15 mouse cellular contexts compared by ENCODE assay signal in genomic region chr5:105813974-105814373, GRCm38 (mm10).
DNase-seq lines count a peak whose midpoint lies in the region; ATAC-seq and TF ChIP-seq lines count a peak whose summit lies in the region.
"Had no signal": no experiment of that assay in that cellular context is flagged by ENCODE, and none has a peak within 500 bp of the region (broad histone marks: within the 10 kb centered on the region; RNA-seq: fewer than 3 reads in every experiment).

No protein-coding gene starts in this region.

- no peak for TF ChIP-seq CTCF in hindbrain, postnatal 0 days (IDR thresholded peaks at IDR 0.05; ENCODE audit: low read depth)

- peak; percentile 24 for DNase-seq in hindbrain, postnatal 0 days (ENCODE audit: low spot score)
- DNase-seq in left cerebral cortex, adult 11 months (ENCODE audit: low spot score): peak; percentile 39
- DNase-seq in left cerebral cortex, postnatal 4 days: no peak
- DNase-seq in testis, postnatal 14 days (ENCODE audit: low spot score): peak; percentile 54
- DNase-seq in testis, postnatal 10 days (ENCODE audit: low spot score): no peak
- no peak for DNase-seq in T-cell, adult 2 months (ENCODE audit: low spot score)
- DNase-seq: adrenal gland, postnatal 10 days; B cell, adult 2 months; gastrocnemius, postnatal 36 days; lung, adult 18-20 months; lung, postnatal 36 days; right cerebral cortex, postnatal 14 days had no signal

- no peaks in the 10 kb centered on the region for H3K27me3 ChIP-seq in hindbrain, postnatal 0 days (ENCODE audit: insufficient read depth, low read length)
- H3K27me3 ChIP-seq in hindbrain, embryonic 12.5 days: no peaks in the 10 kb centered on the region
- H3K27me3 ChIP-seq: limb, embryonic 15.5 days; neural tube, embryonic 12.5 days had no signal

- H3K4me3 ChIP-seq in hindbrain, postnatal 0 days (ENCODE audit: low read length): no peak overlapping the region
- H3K4me3 ChIP-seq in hindbrain, embryonic 12.5 days: no peak overlapping the region
- H3K4me3 ChIP-seq: limb, embryonic 15.5 days; neural tube, embryonic 12.5 days had no signal

- H3K36me3 ChIP-seq in hindbrain, postnatal 0 days (ENCODE audit: insufficient read depth, low read length): peaks cover 29% of the 10 kb centered on the region
- H3K36me3 ChIP-seq in hindbrain, embryonic 12.5 days: peaks cover 38% of the 10 kb centered on the region

- ATAC-seq in hindbrain, postnatal 0 days: no peak
- no peak for ATAC-seq in hindbrain, embryonic 12.5 days (ENCODE audit: low FRiP score)

- H3K4me1 ChIP-seq in hindbrain, postnatal 0 days (ENCODE audit: insufficient read depth, low read length): peaks cover 4% of the 10 kb centered on the region; the same call in 1 of the 2 replicates
- H3K4me1 ChIP-seq in hindbrain, embryonic 12.5 days: peaks cover 9% of the 10 kb centered on the region; the same call in 1 of the 2 replicates
- H3K4me1 ChIP-seq: limb, embryonic 15.5 days had no signal

- H3K27ac ChIP-seq in hindbrain, postnatal 0 days: no peak overlapping the region
- no peak overlapping the region for H3K27ac ChIP-seq in hindbrain, embryonic 12.5 days
- H3K27ac ChIP-seq: limb, embryonic 15.5 days; neural tube, embryonic 12.5 days had no signal

- H3K9me3 ChIP-seq in hindbrain, postnatal 0 days (ENCODE audit: low read length): peaks cover 10% of the 10 kb centered on the region
- peaks cover 13% of the 10 kb centered on the region for H3K9me3 ChIP-seq in hindbrain, embryonic 12.5 days (replicated peaks)

- H3K4me2 ChIP-seq in hindbrain, postnatal 0 days (ENCODE audit: low read depth, low read length): no peak overlapping the region
- H3K4me2 ChIP-seq in hindbrain, embryonic 12.5 days (replicated peaks): no peak overlapping the region
- H3K4me2 ChIP-seq: limb, embryonic 15.5 days; neural tube, embryonic 12.5 days had no signal

- 84% methylated on average over 10 of the region's 10 CpGs for WGBS in hindbrain, postnatal 0 days
- WGBS in hindbrain, embryonic 12.5 days: 91% methylated on average over 10 of the region's 10 CpGs

- intact Hi-C loops in left cerebral cortex, postnatal 4 days (cut with DNase I): no loop called here

- no peak overlapping the region for H3K9ac ChIP-seq in hindbrain, postnatal 0 days (replicated peaks; ENCODE audit: low read length)
- H3K9ac ChIP-seq in hindbrain, embryonic 12.5 days: no peak overlapping the region
- H3K9ac ChIP-seq: limb, embryonic 15.5 days; neural tube, embryonic 12.5 days had no signal

Comparison
In these comparisons a context has a peak if more than half of its experiments do, and no peak if none do; other contexts are left out.
1. DNase-seq: peak in hindbrain, postnatal 0 days (single experiment), left cerebral cortex, adult 11 months (single experiment) and testis, postnatal 14 days (single experiment); none in left cerebral cortex, postnatal 4 days (single experiment), testis, postnatal 10 days (single experiment) and T-cell, adult 2 months (single experiment).